Mouse (Mus musculus) left cerebral cortex, adult 6 months (tissue): ENCODE results near the gene Pard6a. TPM values are rescaled to one million over a fixed set of nuclear protein-coding genes. Genes with fewer than 3 reads are reported as not detected.

Experiments used
- long read RNA-seq, 2 experiments: library from polyadenylated mRNA; unstranded; transcript quantifications; one replicate each; pipeline ENCODE4 v2.0.0; 2019 to 2020
- polyA plus RNA-seq: library from polyadenylated mRNA; unstranded; fragments of <200 nt; fragmentation: Nextera tagmentation; gene quantifications from 2 replicates; pipeline ENCODE4 v1.2.3, GENCODE M21; 2021

Gene Pard6a
- 77.9 and 82.1 TPM in 2 replicates for polyA plus RNA-seq
- long read RNA-seq, experiment 1, transcript Pard6a-206 (3 exons, 678 nt) = minor isoform, 14 of 214 reads
- long read RNA-seq, experiment 1, transcript Pard6a-205 (3 exons, 1,261 nt) = major isoform, 63 of 214 reads
- long read RNA-seq, experiment 1, transcript Pard6a-201 (3 exons, 1,265 nt) = minor isoform, 57 of 214 reads
- long read RNA-seq, experiment 1, transcript Pard6a-204 (3 exons, 1,234 nt) = minor isoform, 6 of 214 reads
- long read RNA-seq, experiment 1, partial matches to known transcripts = 36 of 214 reads
- long read RNA-seq, experiment 1, other reads (novel, unspliced or antisense) = 29 of 214 reads
- long read RNA-seq, experiment 2, transcript Pard6a-205 (3 exons, 1,261 nt) = major isoform, 26 of 107 reads
- long read RNA-seq, experiment 2, transcript Pard6a-206 (3 exons, 678 nt) = minor isoform, 10 of 107 reads
- long read RNA-seq, experiment 2, transcript Pard6a-201 (3 exons, 1,265 nt) = minor isoform, 22 of 107 reads
- long read RNA-seq, experiment 2, partial matches to known transcripts = 20 of 107 reads
- long read RNA-seq, experiment 2, other reads (novel, unspliced or antisense) = 22 of 107 reads

DNA sequence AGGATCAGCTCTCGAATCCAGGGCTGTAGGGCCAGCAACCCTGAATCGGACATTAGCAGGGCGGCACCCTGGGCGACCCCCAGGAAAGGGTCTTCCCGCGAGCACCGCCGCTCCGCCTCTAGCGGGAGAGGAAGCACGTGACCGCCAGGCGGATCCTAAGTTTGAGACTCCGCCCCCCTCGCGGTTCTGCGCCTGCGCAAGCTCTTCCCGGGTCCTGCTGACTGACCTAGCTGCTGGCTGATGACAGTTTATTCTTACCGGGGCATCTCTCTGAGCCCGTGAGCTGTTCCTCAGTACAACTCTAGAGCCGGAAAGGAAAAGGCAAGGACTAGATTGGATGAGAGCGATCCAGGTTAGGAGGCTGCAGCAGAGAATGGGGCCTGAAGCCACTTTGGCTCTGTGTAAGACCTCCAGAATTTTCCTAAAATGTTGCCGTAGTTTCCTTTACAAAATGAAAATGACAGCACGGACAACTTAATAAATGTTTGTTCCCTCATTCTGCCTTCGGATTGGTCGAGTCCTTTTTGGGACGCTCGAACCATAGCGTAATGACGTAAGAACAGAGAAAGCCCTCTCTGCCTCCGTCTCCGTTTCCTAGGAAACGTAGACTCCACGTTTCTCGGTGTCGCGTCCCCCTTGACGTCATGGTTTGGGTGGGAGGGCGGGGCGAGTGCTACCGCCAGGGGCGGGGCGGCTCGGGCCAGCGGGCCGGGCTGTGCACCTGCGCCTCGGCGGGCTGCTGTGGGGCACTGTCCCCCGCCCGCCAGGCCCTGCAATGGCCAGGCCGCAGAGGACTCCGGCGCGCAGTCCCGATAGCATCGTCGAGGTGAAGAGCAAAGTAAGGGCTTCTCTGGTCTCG is at the start of gene Pard6a, which contains the start of gene Acd:
Gene Pard6a, plus strand, starts transcription at position 183 of the 859 bp plus-strand sequence.
Gene Acd, minus strand, starts transcription at position 137 of the 859 bp plus-strand sequence.

GRCm38 (mm10) chr8:105685796-105686308 is 15.1 kb upstream of the Pard6a start, which contains the start of gene Carmil2:
Gene Carmil2 (plus strand): TSS chr8:105686274.

GRCm38 (mm10) chr8:105707498-105708403 is 6.8 kb downstream of the Pard6a start, which contains the start of the genes 4933405L10Rik and Enkd1:
Gene 4933405L10Rik (plus strand): TSS chr8:105707655.
Gene Enkd1 (minus strand): TSS chr8:105708210.

Other genes starting within 250 kb of the Pard6a start
- gene Tppp3, start 229.6 kb upstream of the Pard6a start, polyA plus RNA-seq = 48.4 and 62.7 TPM in 2 replicates
- 21.7 and 24.6 TPM in 2 replicates for gene Zdhhc1, start 204.2 kb upstream of the Pard6a start, polyA plus RNA-seq
- not detected in 2 replicates for gene Hsd11b2, start 182.4 kb upstream of the Pard6a start, polyA plus RNA-seq
- gene Atp6v0d1, start 135.1 kb upstream of the Pard6a start, polyA plus RNA-seq = 129 and 234 TPM in 2 replicates
- gene Ripor1, start 95.9 kb upstream of the Pard6a start, polyA plus RNA-seq = 28.9 and 32.8 TPM in 2 replicates
- gene Ctcf, start 64.6 kb upstream of the Pard6a start, polyA plus RNA-seq = 23.1 TPM in 2 replicates
- 0.31 and 0.59 TPM in 2 replicates for gene Agrp, start 63.8 kb upstream of the Pard6a start, polyA plus RNA-seq
- 8.0 and 53.9 TPM in 2 replicates for gene Carmil2, start 14.9 kb upstream of the Pard6a start, polyA plus RNA-seq
- gene Acd, start within 50 bp of the Pard6a start, polyA plus RNA-seq = 40.9 and 44.4 TPM in 2 replicates
- 0.25 and 0.41 TPM in 2 replicates for gene 4933405L10Rik, start 6.5 kb downstream of the Pard6a start, polyA plus RNA-seq
- 5.8 and 6.8 TPM in 2 replicates for gene Enkd1, start 7.1 kb downstream of the Pard6a start, polyA plus RNA-seq
- gene Gfod2, start 57.5 kb downstream of the Pard6a start, polyA plus RNA-seq = 16.4 and 20.1 TPM in 2 replicates
- gene Ranbp10, start 126.2 kb downstream of the Pard6a start, polyA plus RNA-seq = 2.8 and 3.3 TPM in 2 replicates
- 0.19 and 0.27 TPM in 2 replicates for gene Tsnaxip1, start 126.6 kb downstream of the Pard6a start, polyA plus RNA-seq
- gene Cenpt, start 152.1 kb downstream of the Pard6a start, polyA plus RNA-seq = 13.4 and 14.0 TPM in 2 replicates
- 44.9 and 47.4 TPM in 2 replicates for gene Thap11, start 154.0 kb downstream of the Pard6a start, polyA plus RNA-seq
- gene Nutf2, start 159.4 kb downstream of the Pard6a start, polyA plus RNA-seq = 139 and 147 TPM in 2 replicates
- gene Edc4, start 179.7 kb downstream of the Pard6a start, polyA plus RNA-seq = 17.4 and 18.3 TPM in 2 replicates
- gene Nrn1l, start 192.4 kb downstream of the Pard6a start, polyA plus RNA-seq = 9.9 and 13.7 TPM in 2 replicates
- gene Pskh1, start 199.3 kb downstream of the Pard6a start, polyA plus RNA-seq = 2.7 and 3.6 TPM in 2 replicates
- 0.21 and 0.23 TPM in 2 replicates for gene Ctrl, start 232.7 kb downstream of the Pard6a start, polyA plus RNA-seq
- gene Psmb10, start 237.3 kb downstream of the Pard6a start, polyA plus RNA-seq = 175 and 188 TPM in 2 replicates
- 23.8 and 26.1 TPM in 2 replicates for gene Lcat, start 242.2 kb downstream of the Pard6a start, polyA plus RNA-seq